Mouse (Mus musculus): ENCODE data around the gene Vps18. TPM values are rescaled to one million over a fixed set of nuclear protein-coding genes. Genes with fewer than 3 reads are reported as not detected.

Gene Vps18
- polyA plus RNA-seq, 1 experiment from 2014 or later = 13.6 TPM

GRCm38 (mm10) chr2:119304798-119305208, 16.3 kb downstream of the Vps18 start:
- peak overlapping the region; percentile 40; the same call in 1 of the 2 replicates for H3K27ac ChIP-seq (ENCODE audit: low read length)
- no peak for ATAC-seq (replicated peaks; ENCODE audit: extremely low read depth, insufficient read depth, low FRiP score)
- no peak overlapping the region for H3K4me2 ChIP-seq (ENCODE audit: low read depth, low read length)
- H3K4me1 ChIP-seq (ENCODE audit: control insufficient read depth, insufficient read depth, low read length) = peaks cover 15% of the 10 kb centered on the region
- H3K4me3 ChIP-seq (ENCODE audit: low read length) = no peak overlapping the region
- WGBS = 32% methylated on average over 3 of the region's 3 CpGs
- H3K36me3 ChIP-seq (ENCODE audit: control insufficient read depth, insufficient read depth) = no peaks in the 10 kb centered on the region
- H3K9ac ChIP-seq (ENCODE audit: low read length) = no peak overlapping the region
- no peaks in the 10 kb centered on the region for H3K9me3 ChIP-seq (replicated peaks; ENCODE audit: control insufficient read depth, low read length)
- H3K27me3 ChIP-seq (ENCODE audit: control insufficient read depth, insufficient read depth, low read length) = no peaks in the 10 kb centered on the region

- no peaks in the 10 kb centered on the region for H3K36me3 ChIP-seq (ENCODE audit: control insufficient read depth, insufficient read depth)
- H3K4me3 ChIP-seq (ENCODE audit: low read length) = no peak overlapping the region
- ATAC-seq (replicated peaks; ENCODE audit: extremely low read depth, insufficient read depth, low FRiP score) = peak; percentile 56
- no peaks in the 10 kb centered on the region; the same call in 1 of the 2 replicates for H3K9me3 ChIP-seq (replicated peaks; ENCODE audit: control insufficient read depth, low read length)
- no peak overlapping the region for H3K4me2 ChIP-seq (ENCODE audit: low read depth, low read length)
- H3K27me3 ChIP-seq (ENCODE audit: control insufficient read depth, insufficient read depth, low read length) = no peaks in the 10 kb centered on the region
- no peak overlapping the region for H3K9ac ChIP-seq (ENCODE audit: low read length)
- H3K4me1 ChIP-seq (ENCODE audit: control insufficient read depth, insufficient read depth, low read length) = no peaks in the 10 kb centered on the region
- peak overlapping the region; percentile 50 for H3K27ac ChIP-seq (ENCODE audit: low read length)
- 41% methylated on average over 12 of the region's 12 CpGs for WGBS
Observed at GRCm38 (mm10) chr2:119311544-119311943, 23.0 kb downstream of the Vps18 start.

GRCm38 (mm10) chr2:119312380-119312958, 23.9 kb downstream of the Vps18 start:
- no peaks in the 10 kb centered on the region for H3K27me3 ChIP-seq (ENCODE audit: control insufficient read depth, insufficient read depth, low read length)
- H3K4me1 ChIP-seq (ENCODE audit: control insufficient read depth, insufficient read depth, low read length) = no peaks in the 10 kb centered on the region
- no peaks in the 10 kb centered on the region for H3K36me3 ChIP-seq (ENCODE audit: control insufficient read depth, insufficient read depth)
- H3K9ac ChIP-seq (ENCODE audit: low read length) = no peak overlapping the region
- no peak overlapping the region for H3K4me2 ChIP-seq (ENCODE audit: low read depth, low read length)
- no peak for ATAC-seq (replicated peaks; ENCODE audit: extremely low read depth, insufficient read depth, low FRiP score)
- H3K27ac ChIP-seq (ENCODE audit: low read length) = peak overlapping the region; percentile 50; the same call in 1 of the 2 replicates
- H3K4me3 ChIP-seq (ENCODE audit: low read length) = no peak overlapping the region
- no peaks in the 10 kb centered on the region; the same call in 1 of the 2 replicates for H3K9me3 ChIP-seq (replicated peaks; ENCODE audit: control insufficient read depth, low read length)
- WGBS = 65% methylated on average over 2 of the region's 2 CpGs

GRCm38 (mm10) chr2:119313780-119314479, 25.4 kb downstream of the Vps18 start:
- H3K4me1 ChIP-seq (ENCODE audit: control insufficient read depth, insufficient read depth, low read length) = no peaks in the 10 kb centered on the region
- H3K9ac ChIP-seq (ENCODE audit: low read length) = no peak overlapping the region
- H3K4me3 ChIP-seq (ENCODE audit: low read length) = no peak overlapping the region
- no peaks in the 10 kb centered on the region for H3K27me3 ChIP-seq (ENCODE audit: control insufficient read depth, insufficient read depth, low read length)
- no peaks in the 10 kb centered on the region for H3K36me3 ChIP-seq (ENCODE audit: control insufficient read depth, insufficient read depth)
- ATAC-seq (replicated peaks; ENCODE audit: extremely low read depth, insufficient read depth, low FRiP score) = peak; percentile 28; the same call in 1 of the 2 replicates
- H3K4me2 ChIP-seq (ENCODE audit: low read depth, low read length) = no peak overlapping the region
- H3K27ac ChIP-seq (ENCODE audit: low read length) = peak overlapping the region; percentile 64
- H3K9me3 ChIP-seq (replicated peaks; ENCODE audit: control insufficient read depth, low read length) = no peaks in the 10 kb centered on the region; the same call in 1 of the 2 replicates
- 36% methylated on average over 10 of the region's 10 CpGs for WGBS

- Histone ChIP-seq H3K9me3 (replicated peaks; ENCODE audit: control insufficient read depth, low read length) (no peaks in the 10 kb centered on the region; the same call in 1 of the 2 replicates), H3K27me3 (ENCODE audit: control insufficient read depth, insufficient read depth, low read length) (peaks cover 2% of the 10 kb centered on the region; the same call in 1 of the 2 replicates), H3K4me1 (ENCODE audit: control insufficient read depth, insufficient read depth, low read length) (no peaks in the 10 kb centered on the region), H3K9ac (ENCODE audit: low read length) (no peak overlapping the region), H3K4me3 (ENCODE audit: low read length) (no peak overlapping the region), H3K27ac (ENCODE audit: low read length) (peak overlapping the region; percentile 64), H3K4me2 (ENCODE audit: low read depth, low read length) (no peak overlapping the region), H3K36me3 (ENCODE audit: control insufficient read depth, insufficient read depth) (no peaks in the 10 kb centered on the region)
- WGBS = 65% methylated on average over 12 of the region's 12 CpGs
- ATAC-seq (replicated peaks; ENCODE audit: extremely low read depth, insufficient read depth, low FRiP score) = peak; percentile 5; the same call in 1 of the 2 replicates
Observed at GRCm38 (mm10) chr2:119314742-119315310, 26.3 kb downstream of the Vps18 start.

DNA sequence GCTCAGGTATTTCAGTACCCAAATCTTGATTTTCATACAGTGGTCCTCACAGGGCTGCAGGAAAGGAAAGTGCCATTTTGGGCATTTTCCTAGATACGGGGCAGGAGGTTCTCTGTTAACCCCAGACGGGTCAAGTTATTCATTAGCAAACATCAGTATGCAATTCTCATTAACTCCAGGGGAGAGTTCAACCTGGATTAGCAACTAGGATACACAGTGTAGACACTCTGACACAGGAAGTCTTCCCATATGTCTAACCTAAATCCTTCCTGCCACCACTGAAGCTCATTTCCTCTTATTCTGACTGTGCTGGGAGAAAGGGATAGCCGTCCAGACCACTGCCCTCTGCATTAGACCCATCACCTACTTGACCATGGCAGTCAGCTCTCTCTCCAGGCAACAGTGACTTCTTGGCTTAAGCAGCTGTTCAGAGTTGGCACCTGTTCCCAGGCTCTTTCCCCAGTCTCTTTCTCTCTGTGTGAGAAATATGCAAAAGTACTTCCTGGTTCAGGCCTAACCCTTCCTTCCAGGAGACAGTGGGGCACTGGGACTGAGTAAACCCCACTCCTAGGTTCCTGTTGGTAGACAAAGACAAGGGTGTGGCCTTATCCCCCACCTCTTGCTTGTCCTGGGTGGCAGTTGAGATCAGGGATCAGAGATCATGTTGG, 29.6 kb downstream of the Vps18 start:
- Histone ChIP-seq H3K27me3 (ENCODE audit: control insufficient read depth, insufficient read depth, low read length) (peaks cover 32% of the 10 kb centered on the region), H3K9ac (ENCODE audit: low read length) (no peak overlapping the region), H3K9me3 (replicated peaks; ENCODE audit: control insufficient read depth, low read length) (no peaks in the 10 kb centered on the region; the same call in 1 of the 2 replicates), H3K4me2 (ENCODE audit: low read depth, low read length) (no peak overlapping the region), H3K27ac (ENCODE audit: low read length) (peak overlapping the region; percentile 3; the same call in 1 of the 2 replicates), H3K4me3 (ENCODE audit: low read length) (no peak overlapping the region), H3K4me1 (ENCODE audit: control insufficient read depth, insufficient read depth, low read length) (peaks cover 21% of the 10 kb centered on the region), H3K36me3 (ENCODE audit: control insufficient read depth, insufficient read depth) (no peaks in the 10 kb centered on the region)
- no peak for ATAC-seq (replicated peaks; ENCODE audit: extremely low read depth, insufficient read depth, low FRiP score)
- 71% methylated on average over 3 of the region's 3 CpGs for WGBS

GRCm38 (mm10) chr2:119320571-119320970, 32.0 kb downstream of the Vps18 start:
- Histone ChIP-seq H3K4me3 (ENCODE audit: low read length) (no peak overlapping the region), H3K36me3 (ENCODE audit: control insufficient read depth, insufficient read depth) (no peaks in the 10 kb centered on the region), H3K27ac (ENCODE audit: low read length) (no peak overlapping the region), H3K4me2 (ENCODE audit: low read depth, low read length) (no peak overlapping the region), H3K9me3 (replicated peaks; ENCODE audit: control insufficient read depth, low read length) (no peaks in the 10 kb centered on the region; the same call in 1 of the 2 replicates), H3K9ac (ENCODE audit: low read length) (no peak overlapping the region), H3K27me3 (ENCODE audit: control insufficient read depth, insufficient read depth, low read length) (peaks cover 52% of the 10 kb centered on the region), H3K4me1 (ENCODE audit: control insufficient read depth, insufficient read depth, low read length) (peaks cover 34% of the 10 kb centered on the region)
- WGBS = 41% methylated on average over 8 of the region's 8 CpGs
- no peak for ATAC-seq (replicated peaks; ENCODE audit: extremely low read depth, insufficient read depth, low FRiP score)

DNA sequence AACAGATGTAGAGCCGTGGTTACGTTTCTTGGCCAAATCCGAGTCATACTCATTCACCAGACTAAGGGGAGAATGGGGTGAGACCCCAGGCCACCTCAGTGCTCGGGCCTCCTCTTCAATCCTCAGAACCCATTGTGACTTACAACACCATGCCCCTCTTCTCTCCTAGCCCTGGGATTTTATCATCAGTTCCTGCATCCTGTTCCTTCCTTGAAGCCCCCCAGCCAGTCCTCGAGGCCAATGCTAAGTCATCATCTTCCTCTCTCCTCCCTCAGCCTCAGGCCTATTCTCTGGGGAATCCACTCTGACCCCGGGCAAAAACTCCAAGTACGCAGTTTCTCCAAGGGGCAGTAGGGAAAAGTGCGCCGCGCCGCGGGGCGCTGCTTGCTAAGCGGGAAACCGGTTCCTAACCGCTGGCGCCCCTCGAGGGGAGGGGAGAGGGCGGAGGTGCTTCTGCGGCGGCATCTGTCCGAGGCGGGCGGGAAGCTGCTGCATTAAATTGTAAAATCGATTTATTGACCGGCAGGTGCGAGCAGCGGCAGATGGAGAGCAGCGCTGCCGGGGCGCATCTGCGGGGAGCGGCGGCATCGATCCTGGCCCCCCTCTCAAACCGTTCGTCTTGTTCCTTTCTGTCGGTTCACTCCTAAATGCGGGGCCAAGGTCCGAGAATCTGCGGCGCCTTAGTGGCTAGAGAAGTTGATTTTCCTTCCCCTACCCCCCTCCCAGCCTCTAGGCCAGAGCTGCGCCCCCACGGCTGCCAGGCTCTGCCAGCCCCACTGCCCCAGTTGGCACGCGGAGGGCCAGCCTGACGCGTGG, 33.4 kb downstream of the Vps18 start:
- H3K4me1 ChIP-seq (ENCODE audit: control insufficient read depth, insufficient read depth, low read length) = peaks cover 34% of the 10 kb centered on the region
- 7% methylated on average over 48 of the region's 48 CpGs for WGBS

More for the DNA sequence above, 33.4 kb downstream of the Vps18 start:
- H3K27ac ChIP-seq (ENCODE audit: low read length) = 0 out of 2 replicates have a peak overlapping the region, but pooled peaks have one; percentile 15
- no peak for ATAC-seq (replicated peaks; ENCODE audit: extremely low read depth, insufficient read depth, low FRiP score)
- peak overlapping the region; percentile 57 for H3K9ac ChIP-seq (ENCODE audit: low read length)
- H3K4me3 ChIP-seq (ENCODE audit: low read length) = peak overlapping the region; percentile 51
- peaks cover 56% of the 10 kb centered on the region for H3K27me3 ChIP-seq (ENCODE audit: control insufficient read depth, insufficient read depth, low read length)
- H3K9me3 ChIP-seq (replicated peaks; ENCODE audit: control insufficient read depth, low read length) = no peaks in the 10 kb centered on the region
- H3K4me2 ChIP-seq (ENCODE audit: low read depth, low read length) = peak overlapping the region; percentile 74
- H3K36me3 ChIP-seq (ENCODE audit: control insufficient read depth, insufficient read depth) = no peaks in the 10 kb centered on the region
